Mouse (Mus musculus) CD4-positive, CD25-positive, alpha-beta regulatory T cell, adult 2 months (primary cell): ENCODE measurements at regions not wholly inside any gene's neighbourhood (a gene's known extent, or its start where the extent isn't known, plus 50 kb on each side); places are given as distances from the start of the nearest gene placed in this dataset.

ENCODE experiments used
- DNase-seq: peaks from one replicate; pipeline ENCODE4 v3.0.0-alpha.2; 2012; ENCODE audit warnings: low read depth, low spot score

DNA sequence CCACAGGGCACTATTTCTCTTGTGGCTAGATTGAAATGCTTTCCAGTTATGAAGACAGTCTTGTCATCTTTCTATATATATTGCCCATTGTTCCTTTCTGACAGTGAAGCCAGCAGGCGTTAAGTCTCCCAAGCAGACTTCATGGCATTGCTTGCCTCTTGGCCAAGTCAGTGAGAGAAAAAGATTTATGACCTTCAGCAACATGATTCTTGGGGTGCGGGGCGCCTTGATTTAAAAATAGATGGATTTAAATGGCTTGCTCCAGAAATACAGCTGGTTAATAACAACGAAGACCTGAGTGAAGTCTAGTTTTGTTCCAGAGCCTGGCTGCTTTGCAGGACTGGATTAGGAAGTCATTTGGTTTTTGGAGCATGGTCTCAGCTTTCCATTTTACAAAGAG is 475.2 kb upstream of the Gm26657 start:
- DNase-seq: no peak

DNA sequence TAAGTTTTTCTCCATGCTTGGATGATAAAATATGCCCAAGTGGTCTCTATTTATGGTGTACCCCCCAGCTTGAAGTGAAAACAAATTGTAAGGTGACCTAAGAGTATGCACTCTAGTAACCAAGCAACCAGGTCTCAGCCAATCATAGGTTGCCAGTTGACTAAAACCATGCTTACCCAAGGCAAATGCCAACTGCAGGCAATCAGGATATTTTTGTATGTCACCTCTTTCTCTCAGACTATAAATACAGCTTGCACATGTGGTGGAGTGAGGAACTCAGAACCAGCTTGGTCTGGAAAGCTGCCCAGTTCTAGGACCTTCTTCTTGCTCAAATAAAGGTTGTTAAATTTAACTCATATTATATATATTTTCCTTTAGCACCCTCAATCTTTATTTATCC is 476.0 kb upstream of the Gm26657 start:
- DNase-seq: no peak

DNA sequence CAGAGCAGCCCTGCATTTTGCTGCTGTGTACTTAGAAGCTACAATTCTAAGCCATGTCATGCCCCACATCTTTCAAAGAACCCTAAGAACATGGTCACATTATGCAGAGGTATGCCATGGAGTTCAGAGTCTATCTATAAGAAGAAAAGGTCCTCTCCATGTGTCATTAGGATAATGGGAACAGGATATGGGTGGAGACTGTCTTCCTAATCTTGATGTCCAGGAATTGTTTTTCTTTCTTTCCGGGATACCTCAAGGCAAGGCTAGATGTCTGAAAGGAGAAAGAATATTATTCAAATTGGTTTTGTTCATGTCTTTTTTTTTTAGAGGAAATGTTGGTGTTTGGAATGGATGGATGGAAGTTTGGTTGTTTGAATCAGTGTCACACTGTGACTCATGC is 477.3 kb upstream of the Gm26657 start:
- no peak for DNase-seq

DNA sequence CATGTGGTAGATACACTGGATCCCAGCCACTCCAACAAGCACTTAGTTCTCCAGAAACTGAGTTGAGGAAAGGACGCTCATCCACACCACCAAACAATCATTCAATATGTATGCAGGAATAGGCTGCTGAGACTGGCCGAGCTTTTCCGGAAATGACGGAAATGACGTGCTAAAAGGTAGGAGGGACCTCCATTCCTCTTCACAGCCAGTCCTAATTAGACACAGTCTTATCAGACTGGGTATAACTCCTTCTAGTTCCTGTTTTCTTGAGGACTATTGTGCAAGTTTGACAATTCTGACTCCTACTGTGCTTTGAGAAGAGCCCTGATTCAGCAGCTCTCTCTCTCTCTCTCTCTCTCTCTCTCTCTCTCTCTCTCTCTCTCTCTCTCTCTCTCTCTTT is 477.9 kb upstream of the Gm26657 start:
- no peak for DNase-seq

DNA sequence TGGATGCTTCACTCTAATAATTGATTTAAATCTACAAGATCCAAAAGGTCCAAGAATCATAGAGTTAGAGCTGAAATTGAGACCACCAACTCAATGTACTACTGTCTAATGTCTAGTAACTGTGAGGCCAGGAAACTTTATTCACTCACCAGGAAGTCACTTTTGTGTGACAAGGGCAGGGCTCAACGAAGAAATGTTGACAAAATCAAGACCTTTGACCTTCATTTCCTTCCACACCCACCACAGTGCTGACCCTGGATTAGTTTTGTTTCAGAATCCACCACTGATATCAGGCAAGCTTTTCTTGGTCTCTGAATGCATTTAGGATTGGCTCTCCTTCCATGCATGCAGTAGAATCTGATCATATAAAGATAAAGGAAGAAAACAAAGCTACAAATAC is 487.5 kb upstream of the Gm26657 start:
- DNase-seq: no peak

DNA sequence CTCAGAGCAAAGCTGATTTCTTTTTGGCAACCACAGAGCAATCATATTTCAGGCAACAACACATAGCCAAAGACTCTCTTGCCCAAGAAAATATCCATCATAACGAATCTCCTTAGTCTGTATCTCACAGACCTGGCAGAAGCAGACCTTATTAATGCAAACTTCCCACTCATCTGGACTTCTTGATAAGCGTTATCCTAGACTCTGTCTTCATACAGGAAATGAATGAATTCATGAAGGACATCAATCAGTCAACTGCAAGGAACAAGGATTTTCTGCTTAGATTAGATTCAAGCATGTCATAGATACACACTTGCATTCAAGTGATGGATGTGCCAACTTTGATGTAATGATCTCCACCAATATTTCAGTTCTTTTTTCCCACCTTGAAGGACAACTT is 488.1 kb upstream of the Gm26657 start:
- DNase-seq: no peak

DNA sequence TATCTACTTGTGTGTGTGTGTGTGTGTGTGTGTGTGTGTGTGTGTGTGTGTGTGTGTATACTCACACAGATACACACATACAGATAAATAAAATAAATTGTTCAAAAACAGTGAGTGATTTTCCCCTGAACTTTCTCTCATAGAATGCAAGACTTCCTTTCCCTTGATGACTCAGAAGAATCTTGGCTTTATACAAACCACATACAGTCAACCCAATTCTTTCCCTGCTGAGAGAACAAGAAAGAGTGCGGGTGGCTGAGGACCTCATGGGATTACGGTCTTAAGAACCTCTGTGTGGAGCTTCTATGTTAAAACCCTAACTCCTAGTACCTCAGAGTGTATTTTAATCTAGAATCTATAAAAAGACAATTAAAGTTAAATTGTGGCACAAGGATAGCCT is 489.3 kb upstream of the Gm26657 start:
- no peak for DNase-seq

DNA sequence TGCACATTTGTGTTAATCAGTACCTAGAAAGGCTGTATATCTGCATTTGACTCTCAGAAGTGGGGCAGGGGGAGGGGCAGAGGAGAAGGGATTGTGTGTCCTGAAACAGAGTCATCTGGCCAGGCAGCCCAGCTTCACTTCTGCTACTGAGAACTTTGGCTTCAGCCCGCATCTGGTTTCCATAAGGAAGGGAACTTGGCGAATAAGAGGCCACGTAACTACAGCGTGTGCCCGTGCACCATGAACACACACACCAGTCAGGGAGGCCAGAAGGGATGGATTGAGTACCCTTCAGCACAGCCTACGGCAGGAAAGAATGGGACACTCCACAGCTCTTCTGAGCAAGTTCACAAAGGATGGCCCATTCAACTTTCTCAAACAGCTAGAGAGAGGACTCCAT is 496.0 kb upstream of the Gm26657 start:
- DNase-seq: no peak

DNA sequence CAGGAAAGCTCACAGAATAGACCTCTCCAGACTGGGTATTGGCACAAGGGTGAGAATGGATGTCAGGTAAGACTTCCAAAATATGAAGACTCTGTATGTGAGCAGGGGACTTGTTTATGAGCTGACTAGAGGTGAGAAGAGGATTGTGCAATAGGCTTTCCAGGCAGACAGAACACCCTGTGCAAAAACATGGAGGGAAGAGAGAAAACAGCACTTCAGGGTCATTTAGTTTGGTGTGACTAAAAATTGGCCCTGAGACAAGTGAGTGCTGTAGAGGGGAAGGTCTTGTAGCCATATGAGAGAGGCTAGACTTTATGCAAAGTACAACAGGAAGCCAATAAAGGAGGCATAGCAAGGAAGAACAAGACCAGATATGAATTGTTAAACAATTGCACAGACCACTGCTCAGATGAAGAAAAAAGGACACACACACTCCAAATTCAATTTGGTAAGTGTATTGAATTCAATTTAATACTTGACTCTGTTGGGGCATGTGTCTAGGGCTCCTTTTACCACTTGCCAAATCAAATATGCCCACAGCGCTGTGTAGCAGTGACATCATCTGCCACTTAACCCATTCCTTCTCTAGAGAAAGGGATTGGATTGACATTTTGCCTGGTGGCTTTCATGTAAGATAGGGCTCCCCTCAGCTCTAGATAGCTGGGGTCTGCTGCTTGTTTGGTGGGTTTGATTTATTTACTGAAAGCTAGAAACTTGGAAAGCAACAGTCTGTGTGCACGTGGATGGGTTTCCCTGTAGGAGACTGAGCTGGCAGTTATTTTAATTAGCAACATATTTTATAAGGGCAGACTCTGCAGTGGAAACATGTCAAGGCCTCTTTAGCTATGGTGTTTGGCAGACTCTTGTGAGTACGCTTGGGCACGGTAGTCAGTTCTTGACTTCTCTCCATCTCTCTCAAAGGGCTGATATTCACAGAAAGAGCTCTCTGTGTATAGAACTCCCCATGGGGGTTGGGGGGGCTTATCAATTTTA is 501.1 kb upstream of the Gm26657 start:
- DNase-seq: no peak

DNA sequence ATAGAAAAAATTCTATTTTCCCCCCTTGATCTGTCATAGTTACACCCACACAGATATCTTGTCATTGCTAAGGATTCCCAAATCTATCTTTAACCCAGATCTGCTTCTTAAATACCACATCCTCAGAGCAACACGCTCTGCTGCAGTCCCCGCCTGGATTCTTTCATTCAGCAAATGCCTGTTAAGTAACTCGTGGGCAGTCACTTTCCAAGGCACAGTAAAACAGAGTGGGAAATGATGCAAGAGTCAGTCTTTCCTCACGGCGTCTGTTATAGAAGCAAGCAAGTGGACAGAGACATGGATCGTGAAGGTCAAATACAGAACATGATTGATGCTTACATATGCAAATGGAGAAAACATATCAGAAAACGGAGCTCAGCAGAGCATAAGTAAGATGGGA is 508.5 kb upstream of the Gm26657 start:
- DNase-seq: no peak

DNA sequence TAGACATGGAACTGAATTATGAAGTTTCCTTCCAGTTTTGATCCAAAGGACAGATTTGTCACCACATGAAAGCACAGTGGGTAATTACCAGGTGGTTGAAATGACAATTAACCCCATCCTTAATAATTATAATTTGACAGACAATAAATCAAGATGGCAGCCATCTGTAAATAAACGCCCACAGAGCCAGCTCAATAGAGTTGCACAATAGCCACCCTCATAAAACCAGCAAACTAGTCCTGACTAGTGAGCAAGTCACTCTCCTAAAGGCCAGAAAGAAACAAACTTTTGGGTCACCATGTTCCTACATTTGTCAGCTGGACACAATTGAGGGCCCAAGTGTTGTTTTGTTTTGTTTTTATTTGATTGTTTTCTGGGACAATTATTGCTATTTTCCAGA is 509.4 kb upstream of the Gm26657 start:
- no peak for DNase-seq

DNA sequence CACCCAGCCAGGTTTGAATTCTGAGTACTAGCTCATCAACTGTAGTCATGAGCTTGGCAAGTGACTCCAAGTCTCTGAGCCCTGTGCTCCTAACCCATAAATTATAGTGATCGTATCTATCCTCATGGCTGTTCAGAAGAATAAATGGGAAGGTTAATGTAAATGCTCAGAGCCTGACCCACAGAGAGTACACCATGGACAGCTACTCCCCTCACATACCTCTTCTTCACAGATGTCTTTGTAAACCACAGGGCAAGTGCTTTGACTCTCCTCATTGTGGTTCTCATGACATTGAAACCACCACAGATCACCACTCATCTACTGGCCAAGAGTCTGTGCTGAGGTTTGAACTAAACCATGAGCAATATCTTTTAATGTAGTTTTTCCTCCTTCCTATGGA is 513.4 kb upstream of the Gm26657 start:
- no peak for DNase-seq

DNA sequence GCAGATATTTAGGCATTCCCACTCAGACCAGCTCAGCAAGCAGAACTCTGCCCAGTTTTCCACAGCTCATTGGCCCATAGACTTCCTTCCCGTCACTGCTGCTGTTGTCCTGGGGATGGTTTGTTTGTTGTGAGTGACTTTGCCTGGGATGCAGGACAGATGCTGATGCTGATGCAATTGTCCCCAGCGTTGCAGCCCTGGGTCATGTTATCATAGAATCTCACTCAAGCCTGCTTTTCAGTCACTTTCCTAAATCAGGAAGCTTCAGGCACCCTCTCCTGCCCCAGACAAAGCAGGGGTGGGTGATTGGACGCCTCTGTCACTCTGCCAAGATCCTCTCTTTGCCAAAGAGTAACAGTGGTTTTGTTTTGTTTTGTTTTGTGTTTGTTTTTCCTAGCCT is 515.3 kb upstream of the Gm26657 start:
- DNase-seq: no peak

DNA sequence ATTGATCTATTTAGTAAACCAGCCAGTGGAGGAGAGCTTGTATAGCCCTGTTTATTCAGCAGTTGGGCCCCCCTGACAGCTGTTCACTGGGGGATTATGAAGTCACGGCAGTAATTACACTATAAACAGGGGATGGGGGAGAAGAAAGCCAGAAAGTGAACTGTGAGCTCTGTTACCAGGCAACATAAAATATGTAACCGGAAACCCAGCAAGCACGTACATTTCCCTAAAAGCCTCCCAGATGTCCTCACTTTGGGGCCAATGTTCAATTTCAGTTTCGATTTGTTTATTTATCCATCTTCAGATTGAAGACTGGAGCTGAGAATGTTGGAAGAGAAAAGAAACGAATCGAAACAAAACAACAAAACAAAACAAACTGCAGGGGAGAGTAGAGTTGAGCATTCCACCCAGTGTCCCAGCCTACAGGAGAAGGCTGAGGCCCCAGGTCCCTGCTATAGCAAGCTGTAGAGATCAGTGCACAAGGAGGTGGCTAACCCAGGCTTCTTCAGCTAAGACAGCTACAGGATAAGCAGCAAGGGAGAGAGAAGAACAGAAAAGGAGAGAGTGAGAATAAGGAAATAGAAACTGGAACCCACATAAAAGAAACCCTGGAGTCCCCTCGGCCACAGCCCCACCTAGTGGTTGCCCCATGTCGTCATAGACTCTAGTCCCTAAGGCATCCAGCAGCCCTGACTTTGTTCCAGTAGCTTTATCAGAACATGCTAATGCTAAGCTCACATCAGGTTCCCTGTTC is 517.7 kb upstream of the Gm26657 start:
- DNase-seq: peak; percentile 84

DNA sequence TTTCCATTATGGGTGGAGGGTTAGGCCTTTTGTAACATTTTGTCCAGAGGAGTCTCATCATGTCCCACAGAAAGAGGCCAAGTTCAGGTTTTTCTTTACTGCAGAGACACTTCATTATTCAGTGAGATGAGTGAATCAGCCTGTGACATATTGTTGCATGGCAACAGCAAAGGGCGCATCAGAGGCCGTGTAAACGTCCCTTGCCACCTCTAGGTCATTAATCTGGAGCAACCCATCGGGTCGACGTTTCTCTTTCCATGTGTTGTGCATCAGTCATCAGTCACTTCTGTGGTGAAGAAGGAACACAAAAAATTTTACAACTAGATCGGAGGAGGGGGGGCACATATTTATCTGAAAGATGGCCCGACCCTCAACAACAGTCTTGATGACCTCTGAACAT is 519.3 kb upstream of the Gm26657 start:
- DNase-seq: no peak

DNA sequence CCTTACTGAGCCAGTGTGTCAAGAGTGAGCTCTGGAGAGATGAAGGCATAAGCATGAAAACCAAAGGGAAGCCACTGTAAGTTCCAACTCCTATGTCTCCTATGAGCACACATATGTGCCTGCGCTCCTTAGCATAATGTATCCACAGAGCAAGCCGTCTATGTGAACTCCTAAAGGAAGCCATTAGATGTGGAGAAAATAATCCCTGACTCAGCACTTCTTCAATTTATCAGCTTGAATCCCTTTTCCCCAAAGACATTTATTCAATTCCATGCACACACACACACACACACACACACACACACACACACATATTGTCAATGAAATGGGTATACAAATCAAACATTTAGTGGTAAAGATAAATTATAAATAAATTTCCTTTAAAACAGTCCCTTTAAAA is 530.4 kb upstream of the Gm26657 start:
- DNase-seq: no peak

DNA sequence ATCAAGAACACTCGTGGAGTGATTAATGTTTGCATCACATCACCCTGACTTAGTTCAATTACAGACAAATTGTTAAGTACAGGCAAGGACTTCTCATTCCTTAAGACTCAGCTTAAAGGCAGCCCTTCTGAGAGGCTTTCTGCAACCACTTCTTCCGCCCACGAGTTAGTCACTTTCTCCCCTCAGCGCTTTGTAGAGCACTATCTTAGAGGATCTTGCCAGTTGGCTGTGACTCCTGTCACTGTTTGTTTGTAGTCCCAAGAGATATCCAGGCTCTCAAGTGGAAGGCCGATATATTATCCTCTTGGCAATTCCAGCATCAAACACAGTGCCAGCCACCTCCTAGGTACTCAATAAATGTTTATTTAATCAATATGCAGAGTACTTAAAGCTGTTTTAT is 532.1 kb upstream of the Gm26657 start:
- DNase-seq: no peak

DNA sequence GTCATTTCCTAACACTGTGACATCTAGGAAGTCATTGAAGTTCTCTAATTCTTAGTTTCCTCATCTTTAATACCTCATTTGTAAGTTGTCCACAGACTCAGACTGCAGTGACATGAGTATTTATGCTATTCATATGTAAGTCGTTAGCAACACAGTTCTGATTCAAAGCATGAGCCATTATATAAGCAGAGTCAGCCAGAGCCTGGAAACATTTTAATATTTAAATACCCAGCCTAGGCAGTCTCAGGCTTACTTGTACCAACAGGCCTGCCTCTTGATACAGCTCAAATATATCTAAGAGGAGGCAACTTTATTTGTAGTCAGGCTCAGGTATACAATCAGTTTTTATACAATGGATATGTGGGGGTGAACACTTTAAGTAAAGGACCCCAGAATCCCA is 534.8 kb upstream of the Gm26657 start:
- DNase-seq: no peak

DNA sequence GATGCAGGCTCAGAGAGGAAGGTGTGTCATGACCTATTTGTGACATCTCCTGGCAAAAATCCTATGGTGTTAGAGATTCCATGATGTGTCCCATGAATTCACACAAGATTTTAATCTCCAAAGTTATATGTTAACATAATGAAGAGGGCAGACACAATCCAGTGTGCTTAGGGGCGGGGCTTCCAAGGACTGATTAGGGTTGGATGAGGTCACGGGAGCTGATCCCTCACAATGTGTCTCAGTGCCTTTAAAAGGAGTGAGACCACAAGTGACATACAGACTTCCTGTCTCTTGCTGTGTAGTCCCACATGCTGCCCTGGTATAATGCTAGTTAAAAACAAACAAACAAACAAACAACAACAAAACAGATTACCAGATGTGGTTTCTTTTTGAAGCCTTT is 546.5 kb upstream of the Gm26657 start:
- DNase-seq: no peak

DNA sequence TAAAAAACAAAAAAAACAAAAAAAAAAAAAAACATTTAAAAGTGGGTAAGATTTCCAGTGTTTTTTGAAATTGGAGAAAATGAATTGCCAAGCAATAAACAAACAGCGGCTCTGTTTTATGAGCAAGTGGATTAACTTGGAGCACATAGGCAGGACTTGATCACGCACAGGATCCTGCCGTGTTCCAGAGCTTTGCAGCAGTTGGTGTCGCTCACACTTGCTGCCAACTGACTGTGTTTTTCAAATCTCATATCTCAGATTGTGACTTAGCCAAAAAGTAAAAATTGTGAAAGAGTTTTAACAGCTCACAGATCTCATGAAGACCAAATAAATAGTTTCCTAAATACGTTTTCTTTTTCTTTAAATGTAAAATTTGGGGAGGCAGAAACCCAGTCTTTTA is 547.4 kb upstream of the Gm26657 start:
- DNase-seq: no peak

DNA sequence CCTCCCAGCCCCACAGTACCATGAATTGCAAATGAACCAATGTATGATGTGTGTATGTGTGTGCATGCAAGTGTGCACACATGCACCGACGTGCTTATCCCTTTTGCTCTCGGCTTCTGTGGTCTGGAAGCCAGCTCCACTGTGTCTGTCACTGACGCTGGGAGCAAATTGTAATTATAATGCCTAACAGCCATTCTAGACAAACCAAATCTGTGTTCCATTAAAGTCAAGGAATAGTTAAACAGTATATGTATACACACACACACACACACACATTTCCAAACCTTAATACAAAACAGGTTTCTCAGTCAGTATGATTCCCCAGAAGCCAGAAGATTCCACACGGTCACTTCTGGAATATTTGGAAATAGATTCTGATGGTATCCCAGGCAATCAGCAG is 560.3 kb upstream of the Gm26657 start:
- DNase-seq: no peak

DNA sequence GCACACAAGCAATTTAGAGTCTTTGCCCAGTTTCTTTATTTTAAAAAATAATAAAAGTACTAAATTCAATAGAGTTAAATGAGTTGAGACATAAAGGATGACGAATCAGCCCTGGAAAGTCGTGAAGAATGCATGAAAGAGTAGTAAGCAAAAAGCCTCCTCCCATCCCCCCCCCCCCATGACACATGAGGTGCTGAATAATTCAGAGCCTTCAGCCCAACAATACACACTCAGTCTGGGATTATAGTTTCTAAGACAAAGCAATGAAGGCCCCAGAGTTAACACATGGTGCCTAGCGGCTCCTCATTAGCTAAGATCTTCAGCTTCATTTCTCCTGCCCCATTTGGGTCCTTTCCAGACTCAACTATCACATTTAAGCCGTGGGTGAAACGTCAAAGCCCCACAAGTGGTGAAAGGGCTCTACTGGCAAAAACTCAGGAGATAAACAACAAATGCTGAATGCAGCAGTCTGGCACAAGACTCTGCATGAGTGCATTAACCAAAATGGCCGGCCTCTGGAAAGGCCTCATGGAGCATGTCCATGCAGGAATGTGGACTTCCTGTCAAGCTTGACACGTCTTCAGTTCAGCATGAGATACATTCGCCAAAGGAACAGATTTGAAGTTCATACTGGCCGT is 560.9 kb upstream of the Gm26657 start:
- no peak for DNase-seq

DNA sequence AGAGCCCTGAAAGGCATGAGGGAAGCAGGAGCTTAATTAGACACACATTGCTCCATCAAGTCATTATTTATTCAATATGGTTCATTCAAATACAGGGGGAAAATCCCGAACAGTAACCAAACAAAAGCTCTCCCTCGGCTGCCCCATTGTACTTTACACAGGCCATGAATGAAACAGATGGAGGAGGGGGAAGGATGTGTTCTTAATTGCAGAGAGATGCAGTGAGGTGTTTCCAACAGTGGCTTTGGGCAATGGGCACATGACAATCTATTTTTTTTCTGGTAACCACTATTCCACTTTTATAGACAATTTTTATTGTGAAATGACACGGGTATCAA is 578.6 kb upstream of the Gm26657 start:
- no peak for DNase-seq
